Mouse (Mus musculus) liver, postnatal 0 days (tissue): ENCODE data around the gene Tmem266.

ENCODE experiments used
- CTCF ChIP-seq: sonication (generic); IDR thresholded peaks from 2 replicates; pipeline ENCODE4 v1.5.1; 2016; ENCODE audit warnings: antibody characterized with exemption, low read depth
- EP300 ChIP-seq: IDR thresholded peaks from 2 replicates; pipeline ENCODE4 v1.6.1; 2016; ENCODE audit warnings: antibody characterized with exemption, low read depth, mild to moderate bottlenecking

DNA sequence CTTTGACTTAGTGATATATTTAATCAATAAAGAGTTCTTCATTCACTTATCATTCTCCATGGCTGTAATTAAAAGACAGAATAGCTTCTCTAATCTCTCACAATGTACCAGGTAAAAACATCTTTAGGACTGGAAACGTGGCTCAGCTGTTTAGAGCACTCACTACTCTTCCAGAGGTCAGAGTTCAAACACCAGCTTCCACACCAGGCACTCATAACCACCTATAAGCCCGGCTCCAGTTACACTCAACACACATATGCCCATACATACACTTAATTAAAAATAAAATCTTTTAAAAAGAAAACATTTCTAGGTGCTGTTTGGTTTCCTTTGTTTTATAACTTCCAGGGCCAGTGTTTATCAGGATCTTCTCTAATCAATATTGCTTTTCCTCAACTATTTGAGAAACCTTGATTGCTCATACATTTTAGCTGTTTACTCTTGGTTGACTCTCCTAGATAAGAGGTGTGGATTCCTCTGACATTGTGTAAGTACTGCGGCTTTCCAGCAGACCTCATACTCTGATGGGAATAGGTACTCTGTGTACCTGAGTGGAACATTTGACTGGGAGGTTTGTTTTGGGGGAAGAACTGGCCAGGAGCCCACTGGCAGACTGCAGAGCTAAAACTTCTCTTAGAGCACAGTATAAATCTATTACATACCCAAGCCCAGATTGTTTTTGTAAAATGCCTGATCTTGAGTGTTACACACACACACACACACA is 37.1 kb upstream of the Tmem266 start:
- no peak for TF ChIP-seq CTCF
- peak; percentile 88 for TF ChIP-seq EP300
